Mouse (Mus musculus): ENCODE data around the gene Olfr1341. TPM values are rescaled to one million over a fixed set of nuclear protein-coding genes. Genes with fewer than 3 reads are reported as not detected.

Gene Olfr1341
- total RNA-seq (2012; rRNA removed): not detected in 2 replicates
- total RNA-seq (2014; rRNA removed): not detected in 2 replicates
- not detected in 2 replicates for polyA plus RNA-seq (2012; ENCODE audit: insufficient read length, low read depth)

- H3K79me2 ChIP-seq (replicated peaks; ENCODE audit: control insufficient read depth, extremely low read depth, insufficient read depth, poor library complexity, severe bottlenecking): no peaks in the 10 kb centered on the region
- dilution Hi-C loops (cut with MboI; ENCODE audit: extremely low pct_ligation_motif_present, extremely low pct_unique_long_range_greater_than_20kb, low sequenced_read_pairs): no loop called here
- TF ChIP-seq MEF2A (IDR thresholded peaks at IDR 0.05; ENCODE audit: borderline replicate concordance, low read depth, low read length) (no peak), TCF12 (IDR thresholded peaks at IDR 0.05; ENCODE audit: low read depth, low read length) (no peak), RCOR1 (conservative IDR thresholded peaks at IDR 0.05; ENCODE audit: low read depth, low read length) (no peak), PAX5 (IDR thresholded peaks at IDR 0.05; ENCODE audit: low read length) (no peak), ZNF384 (IDR thresholded peaks at IDR 0.05; ENCODE audit: low read depth, low read length) (no peak), ZKSCAN1 (IDR thresholded peaks at IDR 0.05; ENCODE audit: borderline replicate concordance, low read depth, low read length) (no peak), POLR2A (IDR thresholded peaks at IDR 0.05; ENCODE audit: low read depth, low read length) (no peak), TBP (conservative IDR thresholded peaks at IDR 0.05; ENCODE audit: low read depth, low read length) (no peak), USF2 (conservative IDR thresholded peaks at IDR 0.05; ENCODE audit: low read depth, low read length) (no peak), POLR2AphosphoS2 (IDR thresholded peaks at IDR 0.05; ENCODE audit: low read depth, low read length) (no peak), MXI1 (IDR thresholded peaks at IDR 0.05; ENCODE audit: low read depth, low read length) (no peak), BHLHE40 (IDR thresholded peaks at IDR 0.05; ENCODE audit: low read depth, low read length) (no peak), KAT2A (IDR thresholded peaks at IDR 0.05; ENCODE audit: insufficient replicate concordance, low read length) (no peak), MAZ (IDR thresholded peaks at IDR 0.05; ENCODE audit: low read depth, low read length) (no peak), RAD21 (IDR thresholded peaks at IDR 0.05; ENCODE audit: low read depth, low read length) (no peak), SIN3A (IDR thresholded peaks at IDR 0.05; ENCODE audit: low read length) (no peak), HCFC1 (IDR thresholded peaks at IDR 0.05; ENCODE audit: low read depth, low read length) (no peak)
- no peaks in the 10 kb centered on the region for H3K9me3 ChIP-seq (replicated peaks; ENCODE audit: low read length)
- H3K36me3 ChIP-seq (replicated peaks in 1 of 2; ENCODE audit: control insufficient read depth in 1 of 2, insufficient read depth in 1 of 2, low read length in 1 of 2): no peaks in the 10 kb centered on the region
- DNase-seq (ENCODE audit: extremely low read depth): no peak
- H3K4me2 ChIP-seq (ENCODE audit: insufficient read depth, low read depth, poor library complexity, severe bottlenecking): no peak within 1 kb of the TSS
- no peak within 1 kb of the TSS for H3K27ac ChIP-seq (ENCODE audit: insufficient read depth, low read depth)
- in situ Hi-C loops (cut with MboI; ENCODE audit: low pct_ligation_motif_present, low pct_unique_long_range_greater_than_20kb, low sequenced_read_pairs): no loop called here
- H3K9ac ChIP-seq (ENCODE audit: insufficient read depth, low read depth): no peak within 1 kb of the TSS
- H3K4me3 ChIP-seq (replicated peaks in 1 of 3; ENCODE audit: low read depth in 2 of 3, low read length in 2 of 3, poor library complexity in 1 of 3): no peak within 1 kb of the TSS
- H3K4me1 ChIP-seq (ENCODE audit: control insufficient read depth in 1 of 2, insufficient read depth in 2 of 2): no peaks in the 10 kb centered on the region
- peaks cover 73% of the 10 kb centered on the region for H3K27me3 ChIP-seq (replicated peaks)
Measured at GRCm38 (mm10) chr4:118703223-118703622, at the start of gene Olfr1341. Gene Olfr1341 (plus strand): TSS chr4:118703523.

DNA sequence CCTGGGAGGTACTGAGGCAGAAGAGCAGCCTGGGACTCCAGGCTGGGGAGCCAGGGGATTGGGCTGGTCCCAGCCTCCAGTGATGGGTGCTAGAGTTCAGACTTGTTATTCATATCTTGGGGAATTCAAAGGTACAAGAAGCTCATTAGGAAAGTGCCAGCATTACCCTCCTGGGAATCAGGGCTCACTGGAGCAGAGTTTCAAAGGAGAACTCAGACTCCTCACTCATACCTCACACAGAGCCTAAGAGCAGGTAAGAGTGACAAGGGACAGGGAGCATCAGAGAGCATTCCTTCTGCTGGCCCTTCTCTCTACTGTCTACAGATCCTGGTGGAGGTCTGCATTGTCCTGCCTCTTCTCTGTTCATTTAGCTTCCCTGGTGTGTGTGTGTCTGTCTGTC, 44.7 kb upstream of the Olfr1341 start, which contains the start of gene Olfr62:
Gene Olfr62 (plus strand): TSS at position 301 of the 400 bp plus-strand sequence.
- dilution Hi-C loops (cut with MboI; ENCODE audit: extremely low pct_ligation_motif_present, extremely low pct_unique_long_range_greater_than_20kb, low sequenced_read_pairs): no loop called here
- no peak within 1 kb of the TSS for H3K9ac ChIP-seq (ENCODE audit: insufficient read depth, low read depth)
- no peaks in the 10 kb centered on the region for H3K36me3 ChIP-seq (replicated peaks in 1 of 2; ENCODE audit: control insufficient read depth in 1 of 2, insufficient read depth in 1 of 2, low read length in 1 of 2)
- in situ Hi-C loops (cut with MboI; ENCODE audit: low pct_ligation_motif_present, low pct_unique_long_range_greater_than_20kb, low sequenced_read_pairs): loop anchor here (10.0 kb wide), 1 partner anchor 516 kb away; the partner anchor contains the start of gene Zfp691
- H3K27me3 ChIP-seq (replicated peaks): peaks cover 81% of the 10 kb centered on the region
- no peak for DNase-seq (ENCODE audit: extremely low read depth)
- H3K27ac ChIP-seq (ENCODE audit: insufficient read depth, low read depth): no peak within 1 kb of the TSS
- H3K9me3 ChIP-seq (replicated peaks; ENCODE audit: low read length): no peaks in the 10 kb centered on the region
- no peaks in the 10 kb centered on the region for H3K4me1 ChIP-seq (ENCODE audit: control insufficient read depth in 1 of 2, insufficient read depth in 2 of 2)
- TF ChIP-seq SIN3A (IDR thresholded peaks at IDR 0.05; ENCODE audit: low read length): no peak
- TF ChIP-seq E2F4 (IDR thresholded peaks at IDR 0.05; ENCODE audit: insufficient replicate concordance, low read depth, low read length): no peak
- TF ChIP-seq SMC3 (IDR thresholded peaks at IDR 0.05; ENCODE audit: low read depth, low read length): no peak
- no peak for TF ChIP-seq JUN (IDR thresholded peaks at IDR 0.05; ENCODE audit: insufficient read depth, low read depth, low read length)
- TF ChIP-seq RCOR1 (conservative IDR thresholded peaks at IDR 0.05; ENCODE audit: low read depth, low read length): no peak
- TF ChIP-seq POLR2AphosphoS2 (IDR thresholded peaks at IDR 0.05; ENCODE audit: low read depth, low read length): no peak
- no peak within 1 kb of the TSS for H3K4me3 ChIP-seq (replicated peaks in 1 of 3; ENCODE audit: low read depth in 2 of 3, low read length in 2 of 3, poor library complexity in 1 of 3)
- H3K79me2 ChIP-seq (replicated peaks; ENCODE audit: control insufficient read depth, extremely low read depth, insufficient read depth, poor library complexity, severe bottlenecking): no peaks in the 10 kb centered on the region
- no peak within 1 kb of the TSS for H3K4me2 ChIP-seq (ENCODE audit: insufficient read depth, low read depth, poor library complexity, severe bottlenecking)

Data from CH12.LX (cell line).